Mouse (Mus musculus) stomach, embryonic 14.5 days (tissue): ENCODE measurements at regions not wholly inside any gene's neighbourhood (a gene's known extent, or its start where the extent isn't known, plus 50 kb on each side); places are given as distances from the start of the nearest gene placed in this dataset.

Experiments
- ATAC-seq: fragments of 200-750 bp; cut with Nextera tagmentation; 2 replicates; pipeline ENCODE4 v1.8.0; 2017; ENCODE audit warnings: low read depth, moderate TSS enrichment; ENCODE audit not compliant: insufficient number of reproducible peaks, insufficient read depth, low FRiP score
- H3K27ac ChIP-seq: fragments of 300-500 bp; sonication (generic); 2 replicates; pipeline ENCODE4 v1.5.1; 2014; ENCODE audit warnings: mild to moderate bottlenecking, low read length, moderate library complexity, mixed read lengths
- H3K27me3 ChIP-seq: fragments of 300-500 bp; sonication (generic); 2 replicates; pipeline ENCODE4 v1.6.1; 2014; ENCODE audit warnings: low read length, control low read depth, mixed read lengths; ENCODE audit not compliant: control insufficient read depth, insufficient read depth
- H3K36me3 ChIP-seq: fragments of 300-500 bp; sonication (generic); 2 replicates; pipeline ENCODE4 v1.6.1; 2014; ENCODE audit warnings: mild to moderate bottlenecking, control low read depth, low read length, moderate library complexity, mixed read lengths; ENCODE audit not compliant: control insufficient read depth, insufficient read depth
- H3K4me1 ChIP-seq: fragments of 300-500 bp; sonication (generic); 2 replicates; pipeline ENCODE4 v1.6.1; 2014; ENCODE audit warnings: low read length, control low read depth, mixed read lengths; ENCODE audit not compliant: control insufficient read depth, insufficient read depth
- H3K4me2 ChIP-seq: fragments of 300-500 bp; sonication (generic); replicated peaks from 2 replicates; pipeline ENCODE4 v1.6.1; 2014; ENCODE audit warnings: low read depth, low read length, control low read depth
- H3K4me3 ChIP-seq: fragments of 300-500 bp; sonication (generic); 2 replicates; pipeline ENCODE4 v1.5.1; 2014; ENCODE audit warnings: low read depth, low read length, control low read depth
- H3K9ac ChIP-seq: fragments of 300-500 bp; sonication (generic); replicated peaks from 2 replicates; pipeline ENCODE4 v1.6.1; 2014; ENCODE audit warnings: low read depth, mild to moderate bottlenecking, control low read depth, low read length, moderate library complexity, mixed read lengths
- H3K9me3 ChIP-seq: fragments of 300-500 bp; sonication (generic); 2 replicates; pipeline ENCODE4 v1.6.1; 2016; ENCODE audit warnings: low read depth, low read length, control low read depth; ENCODE audit not compliant: control insufficient read depth
- WGBS: fragments of 180-500 bp; shearing (Covaris S2); extraction: QIAGEN DNeasy Blood & Tissue Kit; methylation state at CpG from one replicate; pipeline ENCODE4 v1.1.7; 2014; 5-methylcytosine and 5-hydroxymethylcytosine counted together

DNA sequence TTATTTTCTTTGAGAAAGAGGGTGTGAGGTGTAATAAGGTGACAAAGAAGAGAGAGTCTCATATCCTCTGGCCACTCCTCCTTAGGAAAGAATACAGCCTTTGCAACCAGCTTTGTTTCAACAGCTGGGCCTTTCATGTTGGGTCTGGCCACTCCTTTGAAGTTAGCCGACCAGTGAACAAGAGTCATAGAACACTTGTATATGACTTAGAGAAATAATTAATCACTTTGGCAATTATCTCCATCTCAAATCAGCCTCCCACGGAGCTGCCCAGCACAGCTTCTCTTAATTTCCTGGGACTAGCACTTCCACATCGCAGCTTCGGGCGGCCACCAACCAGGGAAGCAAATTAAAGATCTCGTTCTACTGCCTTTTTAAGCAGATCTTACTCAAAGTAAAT, 476.8 kb downstream of the Mctp2 start:
- no peak overlapping the region for H3K4me3 ChIP-seq
- no peaks in the 10 kb centered on the region for H3K36me3 ChIP-seq
- H3K4me2 ChIP-seq = no peak overlapping the region
- no peaks in the 10 kb centered on the region for H3K27me3 ChIP-seq
- no peak for ATAC-seq
- no peaks in the 10 kb centered on the region for H3K9me3 ChIP-seq
- WGBS = 50% methylated on average over 6 of the region's 6 CpGs
- no peaks in the 10 kb centered on the region for H3K4me1 ChIP-seq
- H3K27ac ChIP-seq = no peak overlapping the region
- H3K9ac ChIP-seq = no peak overlapping the region

DNA sequence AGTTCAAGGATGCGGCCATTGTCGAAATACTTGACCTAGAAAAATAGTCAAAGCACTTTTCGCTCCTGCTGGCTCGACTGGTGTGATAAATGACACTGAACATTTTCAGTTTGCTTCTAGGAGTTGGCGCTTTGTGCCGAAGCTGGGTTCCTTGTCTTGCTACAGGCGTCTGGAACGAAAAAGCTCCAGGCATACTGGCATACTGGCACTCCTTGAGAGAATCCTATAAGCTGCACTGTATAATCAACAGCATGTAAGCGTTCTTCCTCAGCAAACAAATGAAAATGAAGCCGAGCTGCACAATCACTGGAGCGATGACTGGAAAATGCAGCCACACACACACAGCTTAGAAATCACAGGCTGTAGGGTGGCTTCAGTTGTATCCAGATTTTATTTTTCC, 464.9 kb upstream of the Gm10295 start:
- H3K4me2 ChIP-seq = no peak overlapping the region
- H3K9me3 ChIP-seq = no peaks in the 10 kb centered on the region
- no peaks in the 10 kb centered on the region for H3K27me3 ChIP-seq
- ATAC-seq = no peak
- H3K36me3 ChIP-seq = no peaks in the 10 kb centered on the region
- H3K27ac ChIP-seq = no peak overlapping the region
- no peak overlapping the region for H3K4me3 ChIP-seq
- no peak overlapping the region for H3K9ac ChIP-seq
- H3K4me1 ChIP-seq = no peaks in the 10 kb centered on the region
- WGBS = 67% methylated on average over 11 of the region's 11 CpGs

DNA sequence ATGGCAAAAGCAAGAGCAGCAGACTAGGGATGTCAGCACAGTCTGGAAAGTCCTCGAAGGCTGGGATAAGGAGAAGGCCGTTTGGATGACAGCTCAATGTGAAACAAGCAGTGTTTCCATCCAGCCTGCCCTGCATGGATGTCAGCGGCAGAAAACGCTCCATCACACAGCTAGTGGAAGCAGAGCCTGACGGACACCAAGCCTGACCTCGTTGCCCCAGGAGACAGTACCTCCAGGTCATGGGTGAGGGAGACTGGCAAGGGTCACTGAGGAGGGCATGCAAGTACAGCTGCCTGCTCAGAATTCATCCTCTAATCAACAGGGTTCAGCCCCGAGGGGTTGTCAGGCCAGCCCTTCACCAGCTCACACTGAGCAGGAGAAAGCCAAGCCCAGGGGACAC, 442.9 kb upstream of the Gm10295 start:
- no peak for ATAC-seq
- Histone ChIP-seq H3K27me3 (no peaks in the 10 kb centered on the region), H3K36me3 (no peaks in the 10 kb centered on the region), H3K4me2 (no peak overlapping the region), H3K9me3 (no peaks in the 10 kb centered on the region), H3K4me1 (no peaks in the 10 kb centered on the region), H3K9ac (no peak overlapping the region), H3K4me3 (no peak overlapping the region), H3K27ac (no peak overlapping the region)
- WGBS = 37% methylated on average over 7 of the region's 7 CpGs

GRCm38 (mm10) chr7:71788401-71788800, 437.1 kb upstream of the Gm10295 start:
- no peaks in the 10 kb centered on the region for H3K27me3 ChIP-seq
- H3K9ac ChIP-seq = no peak overlapping the region
- no peak overlapping the region for H3K4me2 ChIP-seq
- no peaks in the 10 kb centered on the region for H3K36me3 ChIP-seq
- ATAC-seq = no peak
- H3K9me3 ChIP-seq = no peaks in the 10 kb centered on the region
- H3K4me1 ChIP-seq = no peaks in the 10 kb centered on the region
- no peak overlapping the region for H3K27ac ChIP-seq
- H3K4me3 ChIP-seq = no peak overlapping the region

GRCm38 (mm10) chr7:71782496-71782895, 431.2 kb upstream of the Gm10295 start:
- no peak overlapping the region for H3K4me2 ChIP-seq
- no peak overlapping the region for H3K9ac ChIP-seq
- 53% methylated on average over 4 of the region's 4 CpGs for WGBS
- no peaks in the 10 kb centered on the region for H3K4me1 ChIP-seq
- no peaks in the 10 kb centered on the region for H3K36me3 ChIP-seq
- no peak for ATAC-seq
- H3K4me3 ChIP-seq = no peak overlapping the region
- no peaks in the 10 kb centered on the region for H3K9me3 ChIP-seq
- H3K27me3 ChIP-seq = no peaks in the 10 kb centered on the region
- H3K27ac ChIP-seq = no peak overlapping the region

DNA sequence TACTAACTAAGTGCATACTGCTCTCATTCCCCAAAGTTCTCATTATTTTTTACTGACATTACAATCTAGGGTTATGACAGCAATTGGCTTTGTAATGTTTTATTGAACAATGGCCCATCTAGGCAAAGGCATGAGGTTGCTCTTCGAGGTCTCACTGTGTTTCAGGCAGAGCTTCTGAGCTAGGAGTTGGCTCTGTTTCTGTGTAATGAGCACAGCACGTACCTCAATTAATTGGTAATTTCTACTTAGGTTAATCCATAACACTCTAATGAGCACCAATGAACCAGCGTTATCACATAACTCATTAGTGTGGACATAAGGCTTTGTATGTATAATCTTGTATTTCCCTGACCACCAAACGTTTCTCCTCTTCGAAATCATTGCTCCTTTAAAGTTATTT, 398.6 kb upstream of the Gm10295 start:
- no peaks in the 10 kb centered on the region for H3K27me3 ChIP-seq
- no peaks in the 10 kb centered on the region for H3K4me1 ChIP-seq
- 84% methylated on average over 5 of the region's 5 CpGs for WGBS
- H3K9ac ChIP-seq = no peak overlapping the region
- no peak for ATAC-seq
- no peak overlapping the region for H3K4me3 ChIP-seq
- H3K36me3 ChIP-seq = no peaks in the 10 kb centered on the region
- H3K27ac ChIP-seq = no peak overlapping the region
- no peak overlapping the region for H3K4me2 ChIP-seq
- H3K9me3 ChIP-seq = no peaks in the 10 kb centered on the region

GRCm38 (mm10) chr7:71746118-71746897, 395.0 kb upstream of the Gm10295 start:
- no peak overlapping the region for H3K9ac ChIP-seq
- no peaks in the 10 kb centered on the region for H3K4me1 ChIP-seq
- H3K36me3 ChIP-seq = no peaks in the 10 kb centered on the region
- H3K27me3 ChIP-seq = no peaks in the 10 kb centered on the region
- ATAC-seq = no peak
- H3K27ac ChIP-seq = no peak overlapping the region
- H3K4me2 ChIP-seq = no peak overlapping the region
- no peaks in the 10 kb centered on the region for H3K9me3 ChIP-seq
- WGBS = 53% methylated on average over 7 of the region's 7 CpGs
- H3K4me3 ChIP-seq = no peak overlapping the region

DNA sequence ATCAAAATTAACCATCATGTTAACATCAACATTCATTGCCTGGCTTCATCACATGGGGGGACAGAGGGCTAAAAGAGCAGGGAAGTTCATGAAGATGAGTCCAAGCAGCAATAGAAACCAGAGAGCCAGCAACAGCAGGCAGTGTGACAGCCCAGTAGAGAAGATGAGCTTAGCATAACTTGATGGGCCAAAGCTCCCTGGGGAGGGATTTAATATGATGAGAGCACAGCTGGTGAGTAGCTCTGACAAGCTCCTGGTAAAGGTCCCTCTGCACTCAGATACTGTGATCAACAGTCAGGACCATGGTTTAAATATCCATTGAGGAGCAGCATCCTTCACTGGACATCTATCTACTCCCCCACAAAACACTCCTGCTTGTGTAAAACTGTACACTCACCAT, 377.2 kb upstream of the Gm10295 start:
- Histone ChIP-seq H3K36me3 (no peaks in the 10 kb centered on the region), H3K4me2 (no peak overlapping the region), H3K9ac (no peak overlapping the region), H3K27me3 (no peaks in the 10 kb centered on the region), H3K4me1 (no peaks in the 10 kb centered on the region), H3K4me3 (no peak overlapping the region), H3K27ac (no peak overlapping the region), H3K9me3 (no peaks in the 10 kb centered on the region)
- no peak for ATAC-seq

DNA sequence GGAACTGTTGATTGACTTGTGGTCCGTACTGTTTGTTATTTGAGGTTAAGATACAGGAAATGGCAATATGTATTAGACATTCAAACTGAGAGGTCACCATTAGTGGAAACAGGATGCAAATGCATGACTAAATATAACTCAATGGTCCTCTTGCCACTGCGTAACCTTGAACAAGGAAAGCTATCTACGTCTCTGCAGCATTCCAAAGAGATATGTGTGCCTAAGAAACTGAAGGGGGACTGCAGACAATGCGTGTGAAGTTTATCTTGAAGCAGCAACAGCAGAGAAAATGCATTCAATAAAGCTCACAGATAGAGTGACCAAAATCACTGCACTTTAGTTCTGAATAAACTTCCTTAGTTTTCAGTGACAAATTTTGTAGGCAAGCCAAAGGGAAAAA, 356.9 kb upstream of the Gm10295 start:
- Histone ChIP-seq H3K4me2 (no peak overlapping the region), H3K36me3 (no peaks in the 10 kb centered on the region), H3K4me1 (0 out of 2 replicates have a peak, but pooled peaks cover 3% of the 10 kb centered on the region), H3K9me3 (no peaks in the 10 kb centered on the region), H3K27me3 (no peaks in the 10 kb centered on the region), H3K4me3 (no peak overlapping the region), H3K9ac (no peak overlapping the region), H3K27ac (no peak overlapping the region)
- ATAC-seq = no peak
- 62% methylated on average over 4 of the region's 4 CpGs for WGBS
